Mouse (Mus musculus): ENCODE results near the gene 9130023H24Rik. TPM values are rescaled to one million over a fixed set of nuclear protein-coding genes. Genes with fewer than 3 reads are reported as not detected.
A peak's percentile ranks its signal among the peaks of the same experiment; 100 is the strongest.

The 9130023H24Rik gene
- polyA plus RNA-seq, 1 experiment from 2014 or later, result 10.3 TPM

- peaks cover 6% of the 10 kb centered on the region; the same call in 1 of the 2 replicates for H3K27me3 ChIP-seq
- peaks cover 41% of the 10 kb centered on the region for H3K36me3 ChIP-seq
- peak within 1 kb of the TSS; percentile 53 for H3K4me3 ChIP-seq
- no peaks in the 10 kb centered on the region for H3K9me3 ChIP-seq
- WGBS, result 2% methylated on average over 23 of the region's 30 CpGs
- peak within 1 kb of the TSS; percentile 63 for H3K4me2 ChIP-seq (replicated peaks)
- ATAC-seq (ENCODE audit: insufficient number of reproducible peaks, insufficient read depth, low FRiP score, low TSS enrichment), result peak; percentile 59; the same call in 1 of the 2 replicates
- H3K4me1 ChIP-seq, result peaks cover 24% of the 10 kb centered on the region
- H3K27ac ChIP-seq, result peak within 1 kb of the TSS; percentile 85
- H3K9ac ChIP-seq, result peak within 1 kb of the TSS; percentile 64
These were observed 8.9 kb upstream of the 9130023H24Rik start, which contains the start of gene Tgfb1i1 for GRCm38 (mm10) chr7:128246496-128247391. Tgfb1i1 (plus strand) TSS chr7:128246812.

DNA sequence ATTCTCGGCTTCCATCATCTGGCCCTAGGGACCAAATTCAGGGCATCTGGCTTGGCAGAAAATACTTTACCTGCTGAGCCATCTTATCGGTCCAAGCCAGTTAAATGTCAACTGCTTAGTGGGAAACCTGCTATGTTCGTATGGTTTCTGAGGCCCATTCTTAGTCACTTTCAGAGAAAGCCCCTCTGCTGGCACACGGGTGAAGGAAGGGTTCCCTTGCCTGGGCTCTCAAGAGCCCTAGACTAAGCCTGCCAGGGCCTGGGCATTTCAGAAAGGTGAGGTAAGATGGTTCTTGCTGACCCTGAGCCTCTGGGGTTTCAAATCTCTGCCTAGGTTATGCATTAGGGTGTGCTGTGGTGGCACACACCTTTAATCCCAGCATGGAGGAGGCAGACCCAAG lies 7.7 kb upstream of the 9130023H24Rik start:
- Histone ChIP-seq H3K27ac (no peak overlapping the region), H3K9me3 (no peaks in the 10 kb centered on the region), H3K4me2 (replicated peaks) (no peak overlapping the region), H3K27me3 (no peaks in the 10 kb centered on the region), H3K9ac (no peak overlapping the region), H3K4me3 (no peak overlapping the region), H3K36me3 (peaks cover 53% of the 10 kb centered on the region), H3K4me1 (peaks cover 24% of the 10 kb centered on the region)
- 86% methylated on average over 4 of the region's 4 CpGs for WGBS
- ATAC-seq (ENCODE audit: insufficient number of reproducible peaks, insufficient read depth, low FRiP score, low TSS enrichment), result no peak

GRCm38 (mm10) chr7:128244410-128245025 lies 6.7 kb upstream of the 9130023H24Rik start:
- no peak overlapping the region for H3K4me3 ChIP-seq
- no peak overlapping the region for H3K9ac ChIP-seq
- 86% methylated on average over 18 of the region's 18 CpGs for WGBS
- no peaks in the 10 kb centered on the region for H3K9me3 ChIP-seq
- no peaks in the 10 kb centered on the region for H3K27me3 ChIP-seq
- 0 out of 2 replicates have a peak overlapping the region, but pooled peaks have one; percentile 23 for H3K27ac ChIP-seq
- no peak for ATAC-seq (ENCODE audit: insufficient number of reproducible peaks, insufficient read depth, low FRiP score, low TSS enrichment)
- peaks cover 26% of the 10 kb centered on the region for H3K4me1 ChIP-seq
- H3K4me2 ChIP-seq (replicated peaks), result no peak overlapping the region
- H3K36me3 ChIP-seq, result peaks cover 54% of the 10 kb centered on the region

GRCm38 (mm10) chr7:128243921-128244320 lies 6.1 kb upstream of the 9130023H24Rik start:
- H3K36me3 ChIP-seq, result peaks cover 49% of the 10 kb centered on the region
- no peaks in the 10 kb centered on the region for H3K27me3 ChIP-seq
- peaks cover 31% of the 10 kb centered on the region for H3K4me1 ChIP-seq
- 43% methylated on average over 10 of the region's 10 CpGs for WGBS
- no peak for ATAC-seq (ENCODE audit: insufficient number of reproducible peaks, insufficient read depth, low FRiP score, low TSS enrichment)
- H3K4me3 ChIP-seq, result no peak overlapping the region
- no peaks in the 10 kb centered on the region for H3K9me3 ChIP-seq
- H3K4me2 ChIP-seq (replicated peaks), result no peak overlapping the region
- no peak overlapping the region for H3K9ac ChIP-seq
- H3K27ac ChIP-seq, result 0 out of 2 replicates have a peak overlapping the region, but pooled peaks have one; percentile 23

DNA sequence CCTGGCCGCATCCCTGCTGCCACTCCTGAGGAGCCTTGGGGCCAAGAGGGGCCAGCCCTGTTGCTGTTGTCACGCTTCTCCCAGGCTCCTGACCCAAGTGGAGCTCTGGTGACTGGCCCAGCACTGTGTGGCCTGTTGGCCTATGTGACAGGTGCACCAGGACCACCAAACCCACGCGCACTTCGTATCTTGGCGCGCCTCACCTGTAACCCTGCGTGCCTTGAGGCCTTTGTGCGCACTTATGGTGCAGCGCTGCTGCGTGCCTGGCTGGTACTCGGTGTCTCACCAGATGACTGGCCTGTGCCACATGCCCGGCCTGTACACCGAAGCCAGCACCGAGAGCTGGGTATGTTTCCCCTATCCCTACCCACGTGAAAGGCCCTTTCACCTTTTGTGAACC lies 4.5 kb upstream of the 9130023H24Rik start:
- H3K36me3 ChIP-seq, result peaks cover 48% of the 10 kb centered on the region
- WGBS, result 92% methylated on average over 16 of the region's 16 CpGs
- no peaks in the 10 kb centered on the region for H3K27me3 ChIP-seq
- no peak overlapping the region for H3K4me3 ChIP-seq
- no peak overlapping the region for H3K9ac ChIP-seq
- no peaks in the 10 kb centered on the region for H3K9me3 ChIP-seq
- H3K4me1 ChIP-seq, result peaks cover 23% of the 10 kb centered on the region
- no peak overlapping the region for H3K27ac ChIP-seq
- H3K4me2 ChIP-seq (replicated peaks), result no peak overlapping the region
- no peak for ATAC-seq (ENCODE audit: insufficient number of reproducible peaks, insufficient read depth, low FRiP score, low TSS enrichment)

DNA sequence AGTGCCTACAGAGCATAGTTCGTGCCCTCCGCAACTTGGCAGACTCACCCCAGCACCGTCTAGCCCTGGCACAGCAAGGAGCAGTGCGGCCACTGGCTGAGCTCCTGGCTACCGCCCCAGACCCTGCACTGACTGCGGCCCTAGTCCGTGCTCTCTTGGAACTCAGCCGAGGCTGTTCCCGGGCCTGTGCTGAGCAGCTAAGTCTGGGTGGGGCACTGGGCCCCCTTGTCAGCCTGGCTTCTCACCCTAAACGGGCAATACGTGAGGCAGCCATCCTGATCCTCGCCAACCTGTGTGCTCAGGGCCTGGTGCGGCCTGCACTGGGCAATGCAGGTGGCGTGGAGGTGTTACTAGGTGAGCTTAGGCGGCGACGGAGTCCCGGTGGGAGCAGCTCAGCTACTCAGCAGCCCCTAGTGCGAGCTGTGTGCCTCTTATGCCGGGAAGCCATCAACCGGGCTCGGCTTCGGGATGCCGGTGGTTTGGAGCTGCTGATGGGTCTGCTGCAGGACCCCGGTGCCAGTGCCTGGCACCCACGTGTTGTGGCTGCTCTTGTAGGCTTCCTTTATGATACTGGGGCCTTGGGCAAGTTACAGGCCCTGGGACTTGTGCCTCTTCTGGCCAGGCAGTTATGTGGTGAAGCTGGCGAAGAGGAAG lies 2.4 kb upstream of the 9130023H24Rik start:
- Histone ChIP-seq H3K4me2 (replicated peaks) (no peak overlapping the region), H3K27ac (no peak overlapping the region), H3K9ac (no peak overlapping the region), H3K36me3 (peaks cover 45% of the 10 kb centered on the region), H3K27me3 (no peaks in the 10 kb centered on the region), H3K4me3 (no peak overlapping the region), H3K9me3 (no peaks in the 10 kb centered on the region), H3K4me1 (peaks cover 21% of the 10 kb centered on the region)
- ATAC-seq (ENCODE audit: insufficient number of reproducible peaks, insufficient read depth, low FRiP score, low TSS enrichment), result no peak
- 94% methylated on average over 27 of the region's 27 CpGs for WGBS

DNA sequence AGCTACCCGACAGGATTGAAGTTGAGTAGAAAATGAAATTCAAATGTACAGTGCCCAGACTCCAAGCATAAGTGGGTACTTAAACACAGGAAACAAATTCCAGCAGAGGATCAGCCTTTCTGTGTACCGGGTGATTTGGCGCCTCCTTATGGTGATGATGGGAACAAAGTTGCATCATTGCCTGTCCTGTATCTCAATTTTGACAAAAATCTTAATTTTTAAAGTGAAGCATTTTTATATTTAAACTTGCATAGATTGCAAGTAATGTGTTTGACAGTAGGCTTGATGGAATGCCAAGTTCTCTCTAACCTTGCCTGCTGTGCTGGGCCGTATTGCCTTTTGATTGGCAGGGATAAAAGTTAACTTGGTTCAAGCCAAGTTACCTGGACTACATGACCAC lies 1.2 kb upstream of the 9130023H24Rik start:
- H3K9me3 ChIP-seq, result no peaks in the 10 kb centered on the region
- H3K4me3 ChIP-seq, result peak overlapping the region; percentile 67
- H3K36me3 ChIP-seq, result peaks cover 34% of the 10 kb centered on the region
- no peaks in the 10 kb centered on the region for H3K27me3 ChIP-seq
- H3K4me2 ChIP-seq (replicated peaks), result peak overlapping the region; percentile 59
- peak overlapping the region; percentile 96 for H3K27ac ChIP-seq
- H3K4me1 ChIP-seq, result peaks cover 18% of the 10 kb centered on the region
- no peak for ATAC-seq (ENCODE audit: insufficient number of reproducible peaks, insufficient read depth, low FRiP score, low TSS enrichment)
- H3K9ac ChIP-seq, result peak overlapping the region; percentile 34
- WGBS, result 25% methylated on average over 4 of the region's 4 CpGs

DNA sequence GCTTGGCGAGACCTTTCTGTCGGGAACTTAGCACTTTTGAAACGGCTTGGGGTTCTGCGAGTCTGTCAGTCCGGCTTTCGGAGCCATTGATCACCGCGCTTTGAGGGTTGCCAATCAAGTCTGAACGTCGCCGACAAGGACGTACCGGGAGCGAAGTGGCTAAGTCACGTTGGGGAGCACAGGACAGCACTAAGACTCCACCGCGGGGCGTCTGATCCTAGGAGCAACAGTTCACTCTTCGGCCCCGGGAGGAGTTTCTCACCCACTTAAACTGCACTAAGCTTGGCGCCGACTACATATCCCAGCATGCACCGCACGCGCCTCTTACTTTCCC lies 271 bp downstream of the 9130023H24Rik start:
- peak overlapping the region; percentile 67 for H3K4me3 ChIP-seq
- peak overlapping the region; percentile 67 for H3K9ac ChIP-seq
- peaks cover 16% of the 10 kb centered on the region for H3K4me1 ChIP-seq
- under 1% methylated on average over 25 of the region's 25 CpGs for WGBS
- peak overlapping the region; percentile 96 for H3K27ac ChIP-seq
- H3K9me3 ChIP-seq, result no peaks in the 10 kb centered on the region
- no peak; the same call in 1 of the 2 replicates for ATAC-seq (ENCODE audit: insufficient number of reproducible peaks, insufficient read depth, low FRiP score, low TSS enrichment)
- no peaks in the 10 kb centered on the region for H3K27me3 ChIP-seq
- H3K4me2 ChIP-seq (replicated peaks), result peak overlapping the region; percentile 73
- H3K36me3 ChIP-seq, result peaks cover 29% of the 10 kb centered on the region

DNA sequence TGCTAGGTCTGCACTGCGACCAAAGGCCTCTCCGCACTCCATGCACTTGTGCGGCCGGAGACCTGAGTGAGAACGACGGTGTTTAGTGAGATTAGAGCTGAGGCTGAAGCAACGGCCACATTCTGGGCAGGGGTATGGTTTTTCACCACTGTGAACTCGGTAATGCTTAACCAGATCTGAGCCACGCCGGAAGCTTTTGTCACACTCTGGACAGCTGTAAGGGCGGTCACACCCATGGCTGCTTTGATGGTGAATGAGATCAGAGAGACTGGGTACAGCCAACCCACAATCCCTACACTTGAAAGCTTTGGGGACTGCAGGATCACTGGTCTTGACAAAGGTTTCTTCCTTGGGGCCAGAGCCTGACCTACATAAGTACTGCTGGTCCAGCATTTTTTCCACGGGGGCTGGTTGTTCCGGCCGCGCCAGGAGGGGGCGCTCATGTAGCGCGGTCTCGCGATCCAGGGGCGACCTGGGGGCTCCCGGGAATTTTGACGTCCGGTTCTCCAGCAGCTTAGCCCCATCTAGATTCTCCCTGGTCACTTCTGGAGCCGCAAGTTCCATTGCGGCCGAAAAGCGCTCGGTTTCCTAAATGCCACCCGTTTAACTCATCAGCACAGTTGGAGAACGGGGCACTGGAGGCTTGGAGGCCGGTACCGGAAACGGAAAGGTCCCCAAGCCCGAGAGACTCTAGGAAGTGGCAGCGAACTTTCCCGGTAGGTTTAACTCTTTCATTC lies 807 bp downstream of the 9130023H24Rik start, which contains the start of gene Armc5:
Armc5 (plus strand) TSS at position 487 of the 737 bp plus-strand sequence.
- peaks cover 24% of the 10 kb centered on the region for H3K36me3 ChIP-seq
- H3K27me3 ChIP-seq, result no peaks in the 10 kb centered on the region
- H3K9ac ChIP-seq, result peak within 1 kb of the TSS; percentile 67
- peak within 1 kb of the TSS; percentile 73 for H3K4me2 ChIP-seq (replicated peaks)
- peaks cover 16% of the 10 kb centered on the region for H3K4me1 ChIP-seq
- ATAC-seq (ENCODE audit: insufficient number of reproducible peaks, insufficient read depth, low FRiP score, low TSS enrichment), result no peak
- WGBS, result 27% methylated on average over 37 of the region's 37 CpGs
- H3K4me3 ChIP-seq, result peak within 1 kb of the TSS; percentile 67
- H3K9me3 ChIP-seq, result no peaks in the 10 kb centered on the region
- H3K27ac ChIP-seq, result peak within 1 kb of the TSS; percentile 96

- 92% methylated on average over 13 of the region's 13 CpGs for WGBS
- peak overlapping the region; percentile 96; the same call in 1 of the 2 replicates for H3K27ac ChIP-seq
- H3K9me3 ChIP-seq, result no peaks in the 10 kb centered on the region
- H3K4me3 ChIP-seq, result peak overlapping the region; percentile 67; the same call in 1 of the 2 replicates
- H3K4me1 ChIP-seq, result peaks cover 16% of the 10 kb centered on the region
- peak overlapping the region; percentile 73 for H3K4me2 ChIP-seq (replicated peaks)
- H3K9ac ChIP-seq, result peak overlapping the region; percentile 67
- H3K27me3 ChIP-seq, result no peaks in the 10 kb centered on the region
- no peak for ATAC-seq (ENCODE audit: insufficient number of reproducible peaks, insufficient read depth, low FRiP score, low TSS enrichment)
- peaks cover 18% of the 10 kb centered on the region for H3K36me3 ChIP-seq
These were observed 1.4 kb downstream of the 9130023H24Rik start for GRCm38 (mm10) chr7:128236426-128236825.

DNA sequence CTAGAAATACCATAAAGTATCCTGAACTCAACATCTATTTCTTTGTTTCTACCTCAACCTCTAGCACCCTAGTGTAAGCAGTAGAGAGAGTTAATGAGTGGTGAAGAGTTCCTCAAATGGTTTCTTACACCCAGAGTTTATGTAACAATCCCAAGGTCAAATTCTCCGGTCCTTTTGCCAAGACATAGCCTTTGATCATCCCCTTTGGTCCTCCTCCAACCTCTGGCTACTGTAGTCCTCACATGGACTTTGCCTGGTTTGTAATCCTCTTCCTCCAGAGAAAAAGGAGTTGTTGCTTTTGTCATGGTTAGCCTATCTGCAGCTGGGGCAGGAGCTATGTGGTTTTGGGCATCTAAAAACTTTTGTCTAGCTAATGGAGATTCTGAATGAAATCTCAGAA lies 2.4 kb downstream of the 9130023H24Rik start:
- ATAC-seq (ENCODE audit: insufficient number of reproducible peaks, insufficient read depth, low FRiP score, low TSS enrichment), result no peak
- Histone ChIP-seq H3K9ac (no peak overlapping the region), H3K27me3 (no peaks in the 10 kb centered on the region), H3K4me1 (peaks cover 16% of the 10 kb centered on the region), H3K4me2 (replicated peaks) (no peak overlapping the region), H3K27ac (no peak overlapping the region), H3K36me3 (peaks cover 8% of the 10 kb centered on the region), H3K9me3 (no peaks in the 10 kb centered on the region), H3K4me3 (no peak overlapping the region)
- 97% methylated on average over 1 of the region's 1 CpGs for WGBS
